Mouse (Mus musculus) c-Kit-positive CD71-positive TER-119-negative erythroid progenitor cells, embryonic 14.5 days (primary cell): ENCODE data around the gene Gucy1b2.

ENCODE experiments used
- DNase-seq: peaks from one replicate; pipeline ENCODE4 v3.0.0-alpha.2; 2013; ENCODE audit warnings: low read depth

Gucy1b2 gene

DNA sequence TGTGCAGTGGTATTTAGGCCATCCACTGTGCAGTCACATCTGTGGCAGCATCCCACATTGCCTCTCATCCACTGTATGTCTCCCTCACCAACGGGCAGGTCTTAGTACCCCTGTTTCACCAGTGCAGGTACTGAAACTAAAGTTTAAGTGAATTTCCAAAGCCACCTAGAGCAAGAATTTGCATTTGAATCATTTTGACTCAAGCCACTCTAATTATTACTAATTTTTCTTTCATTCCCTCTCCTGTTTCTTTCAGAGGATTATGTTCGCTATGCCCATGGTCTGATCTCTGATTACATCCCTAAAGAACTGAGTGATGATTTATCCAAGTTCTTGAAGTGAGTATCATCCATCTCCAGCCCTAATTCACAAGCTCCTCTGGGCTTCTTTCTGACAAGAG is 92.3 kb downstream of the Gucy1b2 start:
- no peak for DNase-seq

GRCm38 (mm10) chr14:62361263-62361980 is 94.7 kb downstream of the Gucy1b2 start:
- no peak for DNase-seq

DNA sequence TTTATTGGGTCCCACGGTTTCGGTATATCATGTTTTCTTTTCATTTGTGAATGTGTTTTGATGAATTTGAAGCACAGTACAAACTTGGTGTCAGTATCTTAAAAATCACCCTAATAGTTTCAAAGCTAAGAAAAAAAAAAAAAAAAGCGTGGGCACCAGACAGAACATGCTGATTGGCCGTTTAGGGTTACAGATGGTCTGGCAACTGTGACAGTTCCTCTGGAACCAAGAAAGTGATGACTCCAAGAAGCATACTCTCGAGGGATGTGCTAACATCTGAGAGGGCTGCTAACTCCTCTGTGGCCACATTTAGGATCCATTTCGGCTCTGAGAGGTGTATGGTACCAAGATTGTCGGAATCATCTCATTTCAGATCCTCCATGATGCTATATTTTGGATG is 100.9 kb downstream of the Gucy1b2 start:
- no peak for DNase-seq

- no peak for DNase-seq
Measured at GRCm38 (mm10) chr14:62353793-62354192, 102.3 kb downstream of the Gucy1b2 start.

DNA sequence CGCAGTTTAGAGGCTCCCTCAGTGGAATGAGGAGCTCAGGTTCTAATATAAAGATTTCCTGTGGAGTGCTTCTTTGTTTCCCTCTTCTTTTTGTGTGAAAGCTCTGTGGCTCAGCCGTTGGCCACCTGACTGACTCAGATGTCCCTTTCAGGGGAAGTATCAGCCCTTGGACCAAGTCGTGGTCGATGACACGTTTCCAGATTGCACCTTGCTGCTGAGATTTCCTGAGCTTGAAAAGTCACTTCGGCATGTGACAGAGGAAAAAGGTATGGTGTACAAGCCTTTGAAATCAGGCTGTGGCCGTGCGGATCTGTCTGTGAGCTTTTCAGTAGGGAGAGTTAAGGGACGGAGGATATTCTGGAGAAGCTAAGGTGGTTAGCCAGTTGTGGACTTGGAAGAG is 102.7 kb downstream of the Gucy1b2 start:
- DNase-seq: no peak

GRCm38 (mm10) chr14:62350890-62351289 is 105.2 kb downstream of the Gucy1b2 start:
- DNase-seq: no peak

DNA sequence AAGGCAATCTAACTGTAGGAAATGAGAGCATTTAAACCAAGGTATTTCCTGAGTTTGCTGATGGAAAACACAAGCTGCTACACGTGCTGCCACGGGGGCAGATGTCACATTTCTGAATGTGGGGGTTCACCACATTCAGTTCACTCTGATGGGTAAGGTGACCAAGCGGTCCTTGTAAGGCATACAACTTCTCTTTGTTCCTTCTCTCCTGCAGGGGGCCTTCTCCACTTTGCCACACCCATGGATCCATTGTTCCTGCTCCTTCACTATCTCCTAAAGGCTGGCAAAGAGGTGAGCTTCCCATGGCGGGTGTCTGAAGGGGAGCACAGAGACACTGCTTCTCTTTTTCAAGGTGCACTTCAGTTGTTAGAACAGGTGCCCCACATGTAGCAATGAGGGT is 105.9 kb downstream of the Gucy1b2 start:
- no peak for DNase-seq

- no peak for DNase-seq
Measured at GRCm38 (mm10) chr14:62349786-62350185, 106.3 kb downstream of the Gucy1b2 start.

DNA sequence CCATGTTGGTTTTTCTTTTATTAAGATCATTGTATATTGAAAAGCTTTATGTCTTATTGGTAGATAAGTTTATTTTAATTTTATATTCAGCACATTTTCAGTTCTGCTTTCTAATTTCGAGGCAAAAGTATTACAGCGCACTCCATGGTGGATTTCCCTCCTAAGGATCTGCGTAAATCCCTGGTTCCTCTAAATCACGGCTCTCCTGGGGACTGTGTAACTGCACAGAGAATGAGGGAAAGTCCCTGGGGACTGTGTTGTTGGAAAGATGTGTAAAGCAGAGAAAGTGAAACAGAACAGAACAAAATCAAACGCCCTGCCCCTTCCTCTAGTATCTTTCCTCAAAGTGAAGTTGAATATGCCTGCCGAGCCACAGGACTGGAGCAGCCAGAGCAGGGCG is 109.0 kb downstream of the Gucy1b2 start:
- DNase-seq: no peak

DNA sequence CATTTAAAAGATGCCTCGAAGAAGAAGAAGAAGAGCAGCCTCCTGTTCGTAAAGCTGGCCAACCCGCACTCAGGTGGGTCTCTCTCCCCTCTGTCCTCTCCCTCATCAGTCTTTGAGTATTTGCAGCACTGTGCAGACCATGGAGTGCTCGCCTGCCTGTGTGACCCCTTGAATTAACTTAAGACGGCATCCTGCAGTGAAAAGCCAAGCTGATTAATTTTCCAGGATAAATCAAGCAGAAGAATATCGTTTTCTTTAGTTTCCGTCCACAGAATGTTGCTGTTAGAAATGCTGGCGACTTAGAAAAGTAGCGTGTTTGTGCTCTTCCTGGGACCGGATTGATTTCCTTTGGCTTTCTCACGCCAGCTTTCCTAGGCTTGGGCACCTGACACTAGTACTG is 109.5 kb downstream of the Gucy1b2 start:
- no peak for DNase-seq
